Mouse (Mus musculus) left cerebral cortex, postnatal 10 days (tissue): ENCODE measurements around the gene Muc4. TPM values are rescaled to one million over a fixed set of nuclear protein-coding genes. Genes with fewer than 3 reads are reported as not detected.

Source experiments
- DNase-seq, 2 experiments: peaks; one replicate each; pipeline ENCODE4 v3.0.0; 2021 to 2022; ENCODE audit warnings: low spot score in 2 of 2, mixed read lengths in 1 of 2; ENCODE audit errors: extremely low spot score in 1 of 2
- intact Hi-C: fragments of 180-260 bp; cut with DNase I; formaldehyde crosslinking; loops from one replicate; pipeline ENCODE4 v1.15.1; 2025
- total RNA-seq, 2 experiments: library from RNA; stranded (reverse); gene quantifications; 2 replicates each; pipeline ENCODE4 v1.2.3; 2021

Gene Muc4
- total RNA-seq, 2 experiments from 2014 or later = not detected

DNA sequence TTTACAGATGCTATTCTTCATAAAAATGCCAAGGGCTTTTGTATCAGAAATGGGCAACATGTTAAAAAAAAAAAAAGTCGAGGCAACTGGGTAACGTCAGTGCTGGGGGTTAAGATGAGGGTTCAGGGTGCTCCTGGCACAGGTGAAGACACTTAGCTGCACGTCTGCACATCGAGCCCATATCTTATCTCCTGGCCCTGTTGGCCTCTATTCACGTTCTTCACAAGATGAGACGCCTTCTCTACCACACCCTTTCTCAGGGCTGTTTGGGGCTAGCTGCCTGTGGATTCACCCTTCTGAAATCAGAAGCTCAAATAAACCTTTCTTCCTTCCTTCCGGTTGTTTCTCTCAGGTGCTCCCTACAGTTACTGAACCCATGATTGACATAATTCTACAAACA lies 12.5 kb upstream of the Muc4 start:
- DNase-seq = no peak
- intact Hi-C loops = no loop called here

DNA sequence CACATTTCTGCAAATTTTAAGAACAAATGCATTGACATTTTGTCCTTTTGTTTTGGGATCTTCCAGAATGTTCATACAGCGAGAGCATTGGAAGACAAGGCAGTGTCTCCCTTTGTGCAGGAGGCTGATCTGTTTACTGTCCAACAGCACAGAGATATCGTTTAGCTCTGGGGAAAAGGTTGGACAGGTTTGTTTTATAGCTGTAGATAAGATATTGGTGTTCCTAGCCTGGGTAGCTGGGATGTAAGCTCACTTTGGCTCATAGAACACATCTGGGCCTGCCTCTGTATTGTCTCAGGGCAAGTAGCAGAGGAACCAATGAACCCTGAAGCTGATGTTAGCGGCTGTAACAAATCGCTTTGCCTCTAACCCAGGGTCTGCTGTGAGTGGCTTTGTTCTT lies 11.9 kb upstream of the Muc4 start:
- no peak for DNase-seq
- intact Hi-C loops = no loop called here

DNA sequence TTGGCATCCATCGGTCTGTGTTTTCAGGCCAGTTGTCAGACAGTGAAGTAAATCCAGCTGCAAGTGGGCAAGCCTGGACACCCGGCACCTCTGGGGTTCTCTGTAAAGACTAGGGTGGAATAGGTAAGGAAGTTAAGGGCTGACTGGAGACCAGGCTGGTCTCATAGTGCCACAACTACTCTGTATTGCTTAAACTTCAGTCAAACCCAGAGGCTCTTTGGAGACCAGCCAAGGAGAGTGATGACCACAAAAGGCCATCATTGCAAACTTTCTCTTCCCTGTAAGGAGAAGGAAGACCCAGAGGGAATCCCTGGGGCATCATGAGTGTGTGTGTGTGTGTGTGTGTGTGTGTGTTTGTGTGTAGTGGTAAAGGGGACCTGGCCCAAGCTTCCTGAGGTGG lies 11.4 kb upstream of the Muc4 start:
- intact Hi-C loops = no loop called here
- DNase-seq = no peak

DNA sequence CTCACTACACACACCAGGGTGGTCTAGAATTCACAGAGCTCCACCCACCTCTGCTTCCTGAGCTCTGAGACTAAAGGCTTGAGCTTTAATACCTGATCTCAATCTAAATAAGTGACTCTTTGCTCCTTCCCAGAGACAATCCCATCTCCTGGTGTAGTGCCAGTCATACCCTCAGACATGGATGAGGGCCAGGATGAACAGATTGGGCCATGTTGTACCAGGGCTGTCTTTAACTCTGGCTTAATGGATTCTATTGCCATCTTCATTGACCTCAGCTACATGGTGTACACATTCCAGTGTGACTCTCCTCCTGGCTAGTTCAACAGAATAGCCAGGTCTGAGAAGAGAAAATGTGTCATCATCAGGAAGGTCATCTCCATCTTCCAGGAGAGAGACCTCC lies 9.2 kb upstream of the Muc4 start:
- no peak for DNase-seq
- intact Hi-C loops = no loop called here

DNA sequence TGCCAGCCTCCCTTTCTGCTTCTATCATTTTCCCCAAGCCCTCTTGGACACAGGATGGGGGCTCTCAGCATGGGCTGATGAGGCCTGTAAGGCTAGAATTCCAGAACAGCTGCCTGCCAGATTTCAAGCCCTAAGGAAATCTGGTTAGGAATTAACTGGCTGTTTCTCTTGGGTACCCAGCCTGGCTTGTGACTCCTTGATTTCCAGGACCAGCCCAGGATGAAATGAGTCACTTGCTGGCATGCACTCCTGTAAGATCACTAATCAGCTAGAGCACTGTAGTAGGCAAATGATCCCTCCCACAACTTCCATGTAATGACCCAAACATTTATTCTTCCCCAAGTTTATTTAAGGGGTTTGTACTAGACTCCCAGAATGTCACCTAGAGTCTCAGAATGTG lies 7.4 kb upstream of the Muc4 start:
- intact Hi-C loops = no loop called here
- no peak for DNase-seq

DNA sequence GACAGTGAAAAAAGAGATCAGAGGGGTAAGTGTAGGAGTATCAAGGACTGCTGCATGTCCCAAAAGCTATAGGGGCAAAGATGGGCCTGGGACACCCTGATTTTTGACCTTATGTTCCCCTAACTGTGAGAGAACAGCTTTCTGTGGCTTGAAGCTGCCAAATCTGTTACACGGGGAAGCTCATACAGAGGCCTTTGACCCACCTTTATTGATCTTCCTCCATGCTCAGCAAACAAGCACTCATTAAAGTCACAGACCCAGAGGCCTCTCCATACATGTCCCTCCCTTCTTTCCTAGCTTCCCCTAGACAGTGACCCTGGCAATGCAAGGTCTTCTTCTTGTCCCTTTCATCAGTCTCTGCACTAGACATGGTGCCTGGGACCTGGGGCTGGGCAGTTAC lies 7.0 kb upstream of the Muc4 start:
- no peak for DNase-seq
- intact Hi-C loops = no loop called here

DNA sequence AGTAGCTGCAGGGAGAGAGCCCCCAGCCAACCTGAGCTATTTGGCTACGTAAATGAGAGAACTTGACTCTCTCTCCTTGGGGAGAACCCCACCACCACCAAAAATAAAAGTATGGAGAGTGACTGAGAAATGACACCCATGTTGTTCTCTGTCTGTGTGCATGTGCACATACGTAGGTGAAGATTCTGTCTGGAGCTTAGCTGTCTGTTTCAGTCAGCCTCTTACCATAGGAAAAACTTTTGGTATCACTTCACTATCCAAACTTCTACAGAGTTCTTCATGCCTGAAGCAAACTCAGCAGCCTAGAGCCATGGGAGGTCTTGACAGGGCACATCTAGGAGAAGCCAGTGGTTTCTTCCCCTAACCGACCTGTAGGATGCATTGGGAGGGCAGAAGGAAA lies 2.5 kb upstream of the Muc4 start:
- DNase-seq = no peak
- intact Hi-C loops = no loop called here

DNA sequence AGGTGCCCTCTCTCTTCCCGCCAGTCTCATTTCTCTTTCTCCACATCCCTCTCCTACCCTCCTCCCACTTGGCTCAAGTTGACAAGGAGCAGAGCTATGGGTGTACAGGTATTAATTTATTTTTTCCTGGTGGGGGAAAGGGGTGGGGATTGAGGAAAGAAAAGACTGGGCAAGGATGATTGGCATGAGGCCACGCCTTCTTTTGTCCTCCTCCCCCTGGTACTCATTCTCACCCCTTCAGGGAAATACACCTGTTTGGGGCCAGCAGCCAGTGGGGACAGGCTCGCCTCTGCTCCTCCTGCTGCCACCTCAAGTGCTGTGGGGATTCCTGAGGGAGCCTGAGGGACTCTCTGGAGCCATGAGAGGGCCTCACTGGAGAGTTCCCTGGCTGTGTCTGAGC lies 336 bp downstream of the Muc4 start:
- DNase-seq = no peak
- intact Hi-C loops = no loop called here

DNA sequence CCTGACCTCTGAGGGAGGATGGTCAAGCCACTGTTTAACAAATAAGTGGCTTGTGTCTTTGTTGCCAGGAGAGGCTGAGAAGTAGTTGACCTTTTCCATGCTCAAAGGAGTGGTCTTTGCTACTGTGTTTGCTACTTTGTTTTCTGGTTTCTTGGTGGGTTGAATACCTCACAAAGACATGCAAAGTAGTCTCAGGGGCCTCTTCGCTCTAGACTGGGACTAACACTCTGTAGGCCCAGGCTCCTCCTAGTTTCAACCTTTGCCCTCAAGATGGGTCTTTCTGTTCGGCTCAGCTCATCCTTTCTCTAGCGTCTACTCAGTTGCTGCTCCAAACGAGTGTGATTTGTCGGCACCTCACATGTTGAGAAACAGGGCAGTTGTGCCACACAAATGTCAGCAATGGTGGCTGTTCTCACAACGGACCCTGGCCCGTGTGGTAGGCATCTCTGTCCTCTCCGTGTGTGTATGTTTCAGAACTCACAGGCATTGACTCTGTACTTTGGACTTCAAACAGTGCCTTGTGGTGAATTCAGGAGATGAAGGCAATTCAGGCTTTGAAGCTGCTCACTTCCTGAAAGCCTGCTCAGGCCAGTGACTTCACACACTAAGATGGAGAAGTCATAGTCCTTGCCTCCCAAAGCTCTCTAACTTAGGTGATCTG lies 4.4 kb downstream of the Muc4 start:
- intact Hi-C loops = no loop called here
- DNase-seq = no peak

DNA sequence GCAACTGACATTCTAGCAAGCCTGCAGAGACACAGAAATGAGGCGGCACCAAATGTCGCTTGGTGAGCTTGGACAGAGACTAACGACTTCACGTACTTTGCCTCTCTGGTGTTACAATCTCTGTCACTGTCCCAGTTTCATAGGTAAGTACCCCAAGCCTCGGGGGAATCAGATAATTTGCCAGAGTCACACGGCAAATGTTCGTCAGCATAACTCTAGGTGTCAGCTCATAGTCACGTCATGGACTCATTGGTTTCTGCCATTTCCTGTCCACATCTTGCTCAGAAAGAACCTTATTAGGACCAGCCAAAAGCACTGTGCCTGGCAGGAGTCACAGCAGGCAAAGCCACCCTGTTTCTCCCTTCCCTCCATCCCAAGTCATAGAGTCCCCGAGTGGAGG lies 5.7 kb downstream of the Muc4 start:
- DNase-seq = no peak
- intact Hi-C loops = no loop called here

DNA sequence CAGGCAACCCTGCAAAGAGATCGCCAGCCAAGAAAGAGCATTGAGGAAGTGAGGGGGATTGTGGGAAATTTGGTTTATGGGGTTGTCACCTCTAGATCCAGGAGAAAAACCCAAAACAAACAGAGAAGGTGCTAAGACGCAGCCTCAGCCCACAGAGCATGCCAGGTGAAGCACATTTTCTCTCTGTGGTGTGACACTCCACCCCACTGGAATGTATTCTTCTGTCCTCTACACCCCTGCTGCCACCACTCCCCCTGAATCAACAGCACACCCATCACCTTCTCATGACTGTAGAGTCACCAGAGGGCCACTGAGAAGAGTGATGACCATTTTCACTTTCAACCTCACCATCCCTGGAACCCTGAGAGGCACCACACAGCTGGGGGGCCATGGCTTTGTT lies 7.0 kb downstream of the Muc4 start:
- no peak for DNase-seq
- intact Hi-C loops = no loop called here

DNA sequence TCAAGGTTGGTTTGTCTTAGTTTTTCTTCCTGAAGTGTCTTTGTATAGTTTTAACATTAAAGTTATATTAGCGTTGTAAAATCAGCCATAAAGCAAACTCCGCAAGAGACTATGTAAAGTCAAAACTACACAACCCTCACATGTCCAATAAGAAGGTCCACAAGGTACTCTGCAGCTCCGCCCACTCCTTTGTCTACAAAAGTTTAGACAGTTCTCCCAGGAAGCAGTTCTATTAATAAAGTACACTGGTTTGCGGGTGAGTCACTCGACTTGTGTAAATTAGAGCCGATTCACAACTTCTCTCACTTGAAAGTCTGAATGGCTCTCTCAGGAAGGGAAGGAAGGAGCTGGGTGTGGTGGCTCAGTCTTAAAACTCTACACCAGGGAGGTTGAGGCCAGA lies 10.2 kb downstream of the Muc4 start:
- no peak for DNase-seq
- intact Hi-C loops = no loop called here

DNA sequence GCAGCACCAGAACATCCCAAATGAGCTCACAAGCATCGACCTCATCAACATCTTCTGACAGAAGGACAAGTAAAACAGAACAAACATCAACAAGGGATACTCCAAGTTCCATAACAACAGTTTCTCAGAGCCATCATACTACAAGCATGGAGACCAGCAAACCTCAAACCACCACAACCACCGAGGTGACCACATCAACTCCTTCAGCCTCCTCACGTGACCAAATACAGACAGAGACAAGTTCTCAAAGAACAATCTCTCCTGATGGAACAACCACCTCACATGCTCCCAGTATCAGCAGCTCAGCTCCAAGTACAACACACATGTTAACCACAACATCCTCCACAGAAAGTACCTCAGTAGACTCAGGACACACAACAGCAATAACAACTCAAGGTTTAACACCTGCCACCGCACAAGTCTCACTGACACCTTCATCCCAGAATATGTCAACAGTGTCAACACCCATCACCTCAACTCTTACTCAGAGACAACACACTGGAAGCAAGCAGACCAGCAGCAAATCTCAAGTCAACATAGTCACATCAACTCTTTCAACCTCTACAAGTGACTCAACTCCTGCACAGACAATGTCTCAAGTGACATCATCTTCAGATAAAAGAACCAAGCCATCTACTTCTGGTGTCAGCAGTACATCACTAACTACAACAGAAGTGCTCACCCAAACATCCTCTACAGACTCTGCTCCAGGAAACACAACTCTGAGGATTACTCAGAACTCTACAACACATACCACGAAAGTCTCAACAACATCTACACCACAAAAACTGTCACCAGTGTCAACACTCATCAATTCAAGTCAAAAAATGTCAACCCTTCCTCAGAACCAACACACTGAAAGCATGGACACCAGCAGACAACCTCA lies 14.8 kb downstream of the Muc4 start:
- intact Hi-C loops = no loop called here
- DNase-seq = no peak

DNA sequence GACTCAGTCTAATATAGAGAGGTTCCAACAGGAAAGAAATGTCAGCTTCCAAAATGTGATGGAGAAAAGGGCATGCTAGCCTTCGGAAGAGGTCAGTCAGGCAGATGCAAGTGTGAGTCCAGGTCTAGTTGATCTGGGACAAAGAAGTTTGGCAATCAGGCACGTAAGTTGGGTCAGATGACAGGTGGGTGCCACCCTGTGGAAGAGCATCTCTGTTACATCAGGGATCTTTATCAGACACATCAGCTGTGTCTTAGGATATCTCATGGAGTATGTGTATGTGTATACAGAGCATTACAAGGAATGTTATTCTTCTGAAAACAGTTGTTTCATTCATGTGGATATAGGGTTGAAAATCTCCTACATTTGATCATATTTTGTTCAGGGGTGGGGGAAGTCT lies 28.9 kb downstream of the Muc4 start:
- intact Hi-C loops = no loop called here
- DNase-seq = no peak

DNA sequence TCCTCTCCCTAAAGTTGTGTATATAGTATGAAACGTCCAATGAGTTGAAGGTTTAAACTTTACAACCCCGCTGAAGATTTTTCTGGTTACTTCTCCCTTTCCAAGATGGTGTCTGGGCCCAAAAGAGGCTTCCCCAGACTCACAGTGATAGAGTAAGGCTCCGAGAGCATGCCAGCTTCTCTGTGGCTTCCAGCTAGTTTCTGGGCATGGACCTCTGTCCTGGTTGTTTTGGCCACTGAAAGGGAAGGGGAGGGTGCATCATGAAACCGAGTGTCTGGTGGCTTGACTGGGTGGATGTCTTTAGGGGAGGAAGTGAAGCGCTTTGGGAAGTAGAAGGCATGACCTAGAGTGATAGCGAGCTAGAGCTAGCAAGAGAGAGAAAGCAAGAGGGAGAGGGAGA lies 29.3 kb downstream of the Muc4 start:
- DNase-seq = no peak
- intact Hi-C loops = no loop called here

DNA sequence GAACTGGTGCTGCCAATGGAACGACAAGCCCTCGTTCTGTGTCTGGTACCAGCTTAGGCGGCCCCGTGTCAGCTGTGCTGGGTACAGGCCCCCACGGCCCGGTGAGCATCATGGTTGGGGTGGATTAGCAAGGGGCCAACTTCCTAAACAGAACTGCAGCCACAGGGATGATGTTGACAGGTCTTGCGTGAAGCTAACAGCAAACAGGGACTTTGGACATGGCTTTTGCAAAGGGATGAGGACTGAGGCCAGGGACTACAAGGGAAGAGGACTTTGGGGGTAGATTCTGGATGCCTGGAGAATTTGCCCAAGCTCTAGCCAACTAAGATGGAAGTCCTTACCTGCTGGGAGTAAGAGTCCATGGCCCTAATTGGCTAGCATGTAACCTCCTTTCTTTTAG lies 31.2 kb downstream of the Muc4 start:
- DNase-seq = no peak
- intact Hi-C loops = no loop called here

DNA sequence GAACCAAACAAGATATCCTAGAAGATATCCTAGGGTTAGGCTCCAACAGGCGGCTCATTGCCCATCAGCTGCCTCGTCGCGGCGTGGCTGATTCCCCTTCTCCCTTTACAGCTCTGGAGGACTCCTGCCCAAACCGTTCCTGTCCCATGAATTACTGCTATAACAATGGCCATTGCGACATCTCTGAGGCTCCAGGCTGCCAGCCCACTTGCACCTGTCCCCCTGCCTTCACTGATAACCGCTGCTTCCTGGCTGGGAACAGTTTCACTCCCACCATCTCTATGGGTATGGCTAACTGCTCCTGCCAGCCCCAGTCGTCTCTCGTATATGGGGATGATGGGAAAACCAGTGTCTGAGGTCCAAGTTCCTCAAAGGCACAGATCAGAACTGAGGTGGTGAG lies 41.0 kb downstream of the Muc4 start:
- DNase-seq = no peak
- intact Hi-C loops = no loop called here

DNA sequence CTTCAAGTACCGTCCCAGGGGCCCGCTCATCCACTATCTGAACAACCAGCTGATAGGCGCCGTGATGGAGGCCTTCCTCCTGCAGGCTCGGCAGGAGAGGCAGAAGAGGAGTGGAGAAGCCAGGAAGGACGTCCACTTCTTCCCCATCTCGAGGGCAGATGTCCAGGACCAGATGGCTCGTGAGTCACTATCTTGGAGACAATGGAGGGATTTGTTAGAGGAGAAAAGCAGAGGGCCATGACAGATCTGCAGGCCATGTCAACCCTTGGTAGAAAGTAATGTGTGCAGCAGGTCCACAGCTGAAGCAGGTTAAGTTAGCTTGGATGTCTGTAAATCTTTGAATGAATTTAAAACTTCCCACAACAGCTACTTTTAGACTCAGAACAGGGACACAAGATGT lies 43.3 kb downstream of the Muc4 start:
- DNase-seq = no peak

DNA sequence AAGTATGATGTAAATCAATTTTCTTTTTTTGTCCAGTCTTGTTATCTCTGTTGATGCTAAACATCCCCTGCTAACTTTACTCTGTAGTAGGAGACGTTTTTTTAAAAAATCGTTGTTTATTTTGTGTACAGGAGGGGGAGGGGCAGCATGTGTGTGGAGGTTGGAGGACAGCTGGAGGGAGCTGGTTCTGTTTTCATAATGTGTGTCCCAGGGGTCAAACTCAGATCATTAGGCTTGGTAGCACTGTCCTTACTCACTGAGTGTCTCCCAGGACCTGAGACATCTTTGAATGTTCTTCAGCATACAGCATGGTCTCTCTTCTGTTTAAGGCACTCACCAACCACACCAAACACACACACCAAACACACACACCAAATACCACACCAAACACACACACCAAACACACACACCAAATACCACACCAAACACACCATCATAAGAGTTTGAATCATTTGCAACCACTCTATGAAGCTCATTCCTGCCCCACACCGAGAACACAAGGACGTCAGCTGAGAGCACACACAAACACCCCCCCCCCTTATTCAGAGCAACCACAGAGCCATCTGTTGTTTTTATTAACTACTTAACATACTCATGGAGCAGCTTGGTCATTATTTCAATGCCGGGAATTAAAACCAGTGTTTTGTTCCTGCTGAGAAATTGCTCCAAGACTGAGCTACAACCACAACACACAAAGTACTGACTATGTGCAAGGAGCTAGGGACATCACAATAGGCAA lies 47.8 kb downstream of the Muc4 start:
- intact Hi-C loops = loop anchor here (10.0 kb wide), 1 partner anchor 69 kb away; no protein-coding TSS in a partner anchor
- DNase-seq = no peak

More for the DNA sequence above, 43.3 kb downstream of the Muc4 start:
- intact Hi-C loops = no loop called here

DNA sequence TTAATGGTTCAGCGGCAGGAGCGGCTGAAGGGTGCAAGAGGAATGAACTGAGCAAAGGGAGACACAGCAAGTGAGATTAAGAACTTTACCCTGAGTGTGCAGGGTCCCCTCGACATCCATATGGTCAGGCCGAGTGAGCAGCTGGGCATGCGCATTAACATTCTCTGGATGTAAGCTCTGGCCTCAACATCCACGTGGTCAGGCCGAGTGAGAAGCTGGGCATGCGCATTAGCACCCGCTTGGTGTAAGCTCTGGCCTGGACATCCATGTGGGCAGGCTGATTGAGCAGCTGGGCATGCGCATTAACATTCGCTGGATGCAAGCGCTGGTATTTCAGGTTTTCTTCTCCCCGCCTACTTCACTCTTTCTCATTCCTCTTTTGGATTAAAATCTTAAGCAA lies 49.2 kb downstream of the Muc4 start:
- intact Hi-C loops = loop anchor here (10.0 kb wide), 1 partner anchor 70 kb away; no protein-coding TSS in a partner anchor
- DNase-seq = peak; percentile 36 to 69
